Mouse (Mus musculus) lung, postnatal 0 days (tissue): Measurements from ENCODE around the gene Mex3a. TPM values are rescaled to one million over a fixed set of nuclear protein-coding genes. Genes with fewer than 3 reads are reported as not detected.

Experiments
- ATAC-seq: fragments of 200-750 bp; cut with Nextera tagmentation; 2 replicates; pipeline ENCODE4 v1.8.0; 2017; ENCODE audit warnings: moderate library complexity
- DNase-seq: peaks from one replicate; pipeline ENCODE4 v3.0.0-alpha.2; 2016; ENCODE audit warnings: low spot score
- H3K27ac ChIP-seq: fragments of 300-500 bp; sonication (generic); 2 replicates; pipeline ENCODE4 v1.5.1; 2014; ENCODE audit warnings: antibody characterized with exemption, mild to moderate bottlenecking, low read length, mixed read lengths
- H3K27me3 ChIP-seq: fragments of 300-500 bp; sonication (generic); replicated peaks from 2 replicates; pipeline ENCODE4 v1.6.1; 2014; ENCODE audit warnings: low read length, mixed read lengths; ENCODE audit not compliant: insufficient read depth
- H3K36me3 ChIP-seq: fragments of 300-500 bp; sonication (generic); 2 replicates; pipeline ENCODE4 v1.6.1; 2014; ENCODE audit warnings: low read length, mixed read lengths; ENCODE audit not compliant: insufficient read depth
- H3K4me1 ChIP-seq: fragments of 300-500 bp; sonication (generic); 2 replicates; pipeline ENCODE4 v1.6.1; 2014; ENCODE audit warnings: antibody characterized with exemption, low read depth, low read length, mixed read lengths; ENCODE audit not compliant: insufficient read depth
- H3K4me2 ChIP-seq: fragments of 300-500 bp; sonication (generic); replicated peaks from 2 replicates; pipeline ENCODE4 v1.6.1; 2014; ENCODE audit warnings: low read depth, mild to moderate bottlenecking, low read length, moderate library complexity, mixed read lengths
- H3K4me3 ChIP-seq: fragments of 300-500 bp; sonication (generic); 2 replicates; pipeline ENCODE4 v1.5.1; 2014; ENCODE audit warnings: low read depth, low read length
- H3K9ac ChIP-seq: fragments of 300-500 bp; sonication (generic); replicated peaks from 2 replicates; pipeline ENCODE4 v1.6.1; 2014; ENCODE audit warnings: low read depth, mild to moderate bottlenecking
- H3K9me3 ChIP-seq: fragments of 300-500 bp; sonication (generic); 2 replicates; pipeline ENCODE4 v1.6.1; 2016; ENCODE audit warnings: low read length, mixed read lengths
- CTCF ChIP-seq: IDR thresholded peaks from 2 replicates; pipeline ENCODE4 v1.5.1; 2016; ENCODE audit warnings: antibody characterized with exemption, mild to moderate bottlenecking
- EP300 ChIP-seq: IDR thresholded peaks from 2 replicates; pipeline ENCODE4 v1.6.1; 2016; ENCODE audit warnings: antibody characterized with exemption, mild to moderate bottlenecking, control low read depth
- WGBS: fragments of 180-500 bp; shearing (Covaris S2); extraction: QIAGEN DNeasy Blood & Tissue Kit; methylation state at CpG from one replicate; pipeline ENCODE4 v1.1.7; 2014; 5-methylcytosine and 5-hydroxymethylcytosine counted together
- polyA plus RNA-seq: library from polyadenylated mRNA; unstranded; fragments of >200 nt; fragmentation: Nextera tagmentation; extraction: Ambion mirVana; gene quantifications from 2 replicates; pipeline ENCODE4 v1.2.1, GENCODE M21; 2015

The Mex3a gene
- polyA plus RNA-seq, 1 experiment from 2014 or later = 2.6 TPM

DNA sequence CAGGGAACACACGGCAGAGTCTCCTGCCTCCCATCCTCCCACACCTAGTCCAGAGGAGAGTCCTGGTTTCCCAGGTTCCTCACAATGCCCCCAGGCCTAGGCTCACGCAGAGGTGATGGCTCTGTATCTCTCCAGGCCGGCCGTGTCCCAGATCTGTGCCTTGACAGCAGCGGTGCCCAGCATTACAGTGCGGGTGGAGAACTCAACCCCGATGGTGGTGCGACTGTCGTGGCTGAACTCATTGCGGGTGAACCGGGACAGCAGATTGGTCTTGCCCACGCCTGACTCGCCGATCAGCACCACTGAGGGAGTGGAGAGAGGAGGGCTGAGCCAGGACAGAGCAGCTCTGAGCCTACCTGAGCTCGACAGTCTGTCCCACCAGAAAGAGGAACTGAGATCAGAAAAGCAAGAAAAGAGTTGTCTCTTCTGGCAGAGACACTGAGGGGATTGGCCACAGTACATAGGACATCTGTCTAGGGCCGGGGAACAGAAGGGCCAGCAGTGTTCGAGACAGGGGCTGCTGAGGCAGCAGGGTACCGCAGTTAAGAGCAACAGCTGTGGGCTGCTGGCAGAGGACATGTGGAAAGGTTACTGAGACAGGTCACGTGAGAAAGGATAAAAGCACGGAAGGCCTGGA, 12.9 kb downstream of the Mex3a start:
- no peak for TF ChIP-seq EP300
- no peak for TF ChIP-seq CTCF
- Histone ChIP-seq H3K27ac (no peak overlapping the region), H3K4me3 (no peak overlapping the region), H3K9me3 (no peaks in the 10 kb centered on the region), H3K36me3 (no peaks in the 10 kb centered on the region), H3K27me3 (no peaks in the 10 kb centered on the region), H3K4me1 (no peaks in the 10 kb centered on the region), H3K9ac (no peak overlapping the region), H3K4me2 (no peak overlapping the region)
- peak; percentile 4 for DNase-seq
- ATAC-seq = no peak
- 62% methylated on average over 20 of the region's 20 CpGs for WGBS

DNA sequence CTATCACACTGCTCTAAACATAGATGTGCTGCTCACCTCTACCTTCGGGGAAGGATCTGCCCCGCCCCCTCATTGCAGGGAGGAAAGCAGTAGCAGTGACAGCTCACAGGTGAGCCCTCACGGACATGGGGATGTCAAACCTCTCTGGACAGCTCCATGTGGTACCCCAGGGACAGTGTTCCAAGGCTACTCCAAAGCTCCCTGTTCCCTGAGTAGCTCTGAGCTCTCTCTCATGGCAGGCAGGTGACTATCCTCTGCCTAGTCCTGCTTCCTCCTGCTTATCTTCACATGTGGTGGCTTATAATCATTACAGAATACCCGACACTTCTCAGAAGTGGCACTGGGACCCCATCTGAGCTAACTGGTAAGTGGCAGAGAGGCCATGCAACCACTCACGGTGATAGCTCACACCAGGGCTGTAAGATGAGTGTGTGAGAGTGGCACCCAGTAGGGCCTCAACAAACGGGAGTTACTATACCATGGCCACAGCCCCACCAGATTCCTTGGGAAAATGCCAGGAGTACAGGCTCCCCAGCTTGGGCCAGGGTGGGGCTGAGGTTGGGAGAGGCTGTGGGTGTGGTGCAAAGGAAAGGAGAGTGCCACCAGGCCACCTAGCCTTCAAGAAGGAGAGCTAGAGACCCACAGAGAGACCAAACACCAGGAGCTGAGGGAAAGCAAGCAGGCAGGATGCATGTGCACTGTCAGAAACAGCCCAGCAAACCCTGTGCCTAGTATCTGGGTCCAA, 14.7 kb downstream of the Mex3a start:
- peak; percentile 53 for DNase-seq
- 0 out of 2 replicates have a peak overlapping the region, but pooled peaks have one; percentile 19 for H3K4me2 ChIP-seq
- H3K27me3 ChIP-seq = no peaks in the 10 kb centered on the region
- WGBS = 57% methylated on average over 6 of the region's 6 CpGs
- H3K36me3 ChIP-seq = no peaks in the 10 kb centered on the region
- peak overlapping the region; percentile 47 for H3K27ac ChIP-seq
- TF ChIP-seq CTCF (no peak), EP300 (no peak)
- no peak overlapping the region for H3K9ac ChIP-seq
- no peak overlapping the region for H3K4me3 ChIP-seq
- peaks cover under 1% of the 10 kb centered on the region; the same call in 1 of the 2 replicates for H3K4me1 ChIP-seq
- ATAC-seq = peak; percentile 29; the same call in 1 of the 2 replicates
- no peaks in the 10 kb centered on the region for H3K9me3 ChIP-seq

DNA sequence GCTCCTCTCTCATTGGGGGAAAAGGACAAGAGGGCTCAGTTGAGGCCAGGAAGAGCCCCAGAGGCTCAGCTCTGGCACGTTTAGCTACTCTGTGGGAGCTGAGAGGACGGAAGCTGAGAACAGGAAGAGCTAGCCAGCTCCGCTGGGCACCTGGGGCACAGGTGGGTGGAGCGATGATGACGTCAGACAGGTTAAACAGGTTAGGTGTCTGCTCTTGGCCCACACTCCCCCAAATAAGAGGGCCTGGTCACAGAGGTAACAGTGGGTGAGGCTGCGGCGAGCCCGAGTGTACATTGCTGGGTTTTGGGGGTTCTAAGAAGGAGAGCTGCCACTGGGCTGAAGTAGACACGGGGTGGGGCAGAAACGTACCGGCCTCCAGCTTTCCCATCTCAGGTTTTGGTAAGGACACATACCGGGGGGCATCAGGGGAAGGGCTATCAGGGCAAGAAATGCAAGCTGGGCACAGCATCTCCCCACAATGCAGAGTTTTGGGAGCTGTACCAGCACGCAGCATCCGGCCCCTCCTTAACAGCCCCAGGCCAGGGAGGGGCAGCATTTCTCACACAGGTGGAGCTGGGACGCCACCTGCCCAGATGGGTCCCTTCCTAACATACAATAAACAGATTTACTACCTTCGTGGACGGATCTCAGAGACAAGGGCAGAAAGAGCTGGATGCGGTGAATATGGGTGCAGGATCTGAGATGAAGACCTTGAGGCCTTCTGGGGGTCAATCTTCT, 16.2 kb downstream of the Mex3a start, which contains the start of gene Rab25:
Rab25 (minus strand) TSS at position 121 of the 738 bp plus-strand sequence.
- DNase-seq = peak; percentile 91
- peak; percentile 53 for ATAC-seq
- H3K36me3 ChIP-seq = no peaks in the 10 kb centered on the region
- no peaks in the 10 kb centered on the region for H3K27me3 ChIP-seq
- H3K27ac ChIP-seq = peak within 1 kb of the TSS; percentile 89
- no peaks in the 10 kb centered on the region for H3K9me3 ChIP-seq
- H3K9ac ChIP-seq = peak within 1 kb of the TSS; percentile 23; the same call in 1 of the 2 replicates
- H3K4me2 ChIP-seq = peak within 1 kb of the TSS; percentile 48
- peak; percentile 17; the same call in 1 of the 2 replicates for TF ChIP-seq EP300
- TF ChIP-seq CTCF = no peak
- H3K4me1 ChIP-seq = peaks cover 6% of the 10 kb centered on the region; the same call in 1 of the 2 replicates
- H3K4me3 ChIP-seq = peak within 1 kb of the TSS; percentile 10; the same call in 1 of the 2 replicates
- 36% methylated on average over 18 of the region's 18 CpGs for WGBS

DNA sequence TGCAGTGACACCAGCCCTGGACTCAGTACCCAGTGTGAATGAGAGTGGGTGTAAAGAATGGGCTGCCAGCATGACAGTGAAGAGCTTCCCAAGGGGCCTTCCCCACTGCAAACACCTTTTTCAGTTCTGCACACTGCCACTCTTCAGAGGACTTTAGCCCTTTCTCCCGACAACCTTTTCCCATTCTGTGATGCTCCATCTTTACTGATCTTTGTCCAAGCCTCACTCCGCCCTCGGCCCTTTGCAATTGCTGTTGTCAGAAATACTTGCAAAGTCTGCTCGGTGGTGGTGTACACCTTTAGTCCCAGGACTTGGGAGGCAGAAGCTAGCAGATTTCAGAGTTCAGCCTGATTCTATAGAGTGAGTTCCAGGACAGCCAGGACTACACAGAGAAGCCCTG, 19.4 kb downstream of the Mex3a start:
- no peak for ATAC-seq
- Histone ChIP-seq H3K27ac (peak overlapping the region; percentile 94; the same call in 1 of the 2 replicates), H3K4me1 (peaks cover 11% of the 10 kb centered on the region; the same call in 1 of the 2 replicates), H3K36me3 (0 out of 2 replicates have a peak, but pooled peaks cover 5% of the 10 kb centered on the region), H3K9me3 (no peaks in the 10 kb centered on the region), H3K27me3 (no peaks in the 10 kb centered on the region), H3K9ac (peak overlapping the region; percentile 58), H3K4me2 (peak overlapping the region; percentile 98; the same call in 1 of the 2 replicates), H3K4me3 (no peak overlapping the region)
- TF ChIP-seq CTCF (no peak), EP300 (no peak)
- DNase-seq = no peak
- 73% methylated on average over 4 of the region's 4 CpGs for WGBS

DNA sequence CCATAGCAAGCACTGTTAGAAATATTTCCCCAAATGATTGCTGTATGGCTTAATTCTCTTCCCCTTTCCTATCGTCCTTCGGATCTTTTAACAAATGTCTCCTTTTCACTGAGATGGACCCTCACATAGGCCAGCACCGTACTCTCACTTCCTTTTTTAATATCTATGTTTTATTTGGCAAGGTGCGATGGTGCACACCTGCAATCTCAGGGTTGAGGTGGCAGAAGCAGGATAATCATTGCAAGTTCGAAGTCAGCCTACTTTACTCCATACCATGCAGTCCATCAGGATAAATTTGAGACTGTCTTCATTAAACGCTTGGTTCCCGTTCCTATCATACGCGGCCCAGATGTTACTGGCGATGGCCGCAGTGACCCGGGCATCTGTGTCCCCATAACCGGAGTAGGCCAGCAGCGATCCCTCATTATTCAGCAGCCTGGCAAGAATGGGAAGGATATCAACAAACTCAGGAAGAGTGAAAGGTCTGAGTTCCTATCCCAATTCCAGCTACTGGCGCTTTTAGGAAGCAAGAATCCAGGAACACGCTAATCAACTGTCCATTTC, 20.0 kb downstream of the Mex3a start:
- WGBS = 11% methylated on average over 16 of the region's 16 CpGs
- DNase-seq = no peak
- TF ChIP-seq EP300 (peak; percentile 57), CTCF (no peak)

More for the DNA sequence above, 20.0 kb downstream of the Mex3a start:
- peak overlapping the region; percentile 98 for H3K4me2 ChIP-seq
- peak overlapping the region; percentile 94 for H3K27ac ChIP-seq
- H3K36me3 ChIP-seq = 0 out of 2 replicates have a peak, but pooled peaks cover 9% of the 10 kb centered on the region
- H3K9ac ChIP-seq = peak overlapping the region; percentile 58
- H3K4me1 ChIP-seq = peaks cover 11% of the 10 kb centered on the region; the same call in 1 of the 2 replicates
- H3K9me3 ChIP-seq = no peaks in the 10 kb centered on the region
- no peak for ATAC-seq
- no peaks in the 10 kb centered on the region for H3K27me3 ChIP-seq
- H3K4me3 ChIP-seq = peak overlapping the region; percentile 84
